Mouse (Mus musculus) right cerebral cortex, postnatal 10 days (tissue): ENCODE results near the gene Hsbp1.
"Not testable (repeated sequence)": the region's sequence is repeated elsewhere in the genome, so short reads cannot be mapped to it uniquely, and the experiment has no call there.

Experiments used
- DNase-seq, 2 experiments: peaks; one replicate each; pipeline ENCODE4 v3.0.0; 2021; ENCODE audit warnings: low spot score in 2 of 2

Hsbp1 gene

GRCm38 (mm10) chr8:119344190-119344856 is at the start of gene Hsbp1:
Gene Hsbp1, plus strand, starts transcription at chr8:119344488.
- peak; percentile 98 to 99 for DNase-seq

- peak in 1 of 2 experiments; percentile 37 for DNase-seq
Measured at GRCm38 (mm10) chr8:119295477-119295876, 48.8 kb upstream of the Hsbp1 start.

- DNase-seq = peak; percentile 49 to 55
Measured at GRCm38 (mm10) chr8:119297752-119298151, 46.5 kb upstream of the Hsbp1 start.

- DNase-seq = no peak
Measured at GRCm38 (mm10) chr8:119300335-119300734, 44.0 kb upstream of the Hsbp1 start.

DNA sequence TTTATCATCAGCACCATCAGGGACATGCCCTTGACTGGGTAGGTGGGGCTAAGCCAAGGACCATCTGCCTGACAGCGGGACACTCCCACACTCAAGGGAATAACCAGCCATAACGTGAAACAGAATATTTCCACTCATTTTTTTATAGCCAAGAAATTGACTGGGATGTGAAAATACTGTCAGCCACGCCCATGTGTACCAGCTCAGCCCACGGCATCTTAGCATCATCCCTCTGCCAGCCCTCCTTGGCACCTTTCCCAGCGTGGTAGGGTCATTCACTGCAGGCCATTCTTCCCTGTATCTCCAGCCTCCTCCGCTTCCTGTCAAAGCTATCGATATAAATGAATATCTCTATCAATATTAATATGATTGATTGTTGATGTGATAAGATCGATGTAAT is 40.1 kb upstream of the Hsbp1 start:
- peak; percentile 59 to 62 for DNase-seq

- no peak for DNase-seq
Measured at GRCm38 (mm10) chr8:119311412-119311811, 32.9 kb upstream of the Hsbp1 start.

GRCm38 (mm10) chr8:119323215-119323614 is 21.1 kb upstream of the Hsbp1 start:
- no peak for DNase-seq

DNA sequence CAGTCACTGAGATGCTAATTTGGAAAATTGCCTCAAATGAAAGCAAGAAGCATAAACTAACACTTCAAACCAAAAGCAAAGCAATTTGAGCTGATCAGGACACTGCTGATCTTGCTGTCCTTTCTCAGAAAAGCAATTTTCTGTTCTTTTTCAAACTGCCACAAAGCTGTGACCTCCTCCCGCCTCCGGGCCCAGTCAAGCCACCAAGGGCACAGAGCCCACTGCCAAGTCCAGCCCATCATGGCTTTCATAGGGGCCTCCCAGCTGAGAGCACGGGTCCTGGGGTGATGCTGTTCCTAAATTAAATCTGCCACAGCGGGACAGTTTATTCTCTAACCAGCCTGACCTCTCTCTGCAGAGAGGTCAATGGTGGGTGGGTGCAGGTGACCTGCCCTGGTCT is 4.7 kb upstream of the Hsbp1 start:
- no peak for DNase-seq

DNA sequence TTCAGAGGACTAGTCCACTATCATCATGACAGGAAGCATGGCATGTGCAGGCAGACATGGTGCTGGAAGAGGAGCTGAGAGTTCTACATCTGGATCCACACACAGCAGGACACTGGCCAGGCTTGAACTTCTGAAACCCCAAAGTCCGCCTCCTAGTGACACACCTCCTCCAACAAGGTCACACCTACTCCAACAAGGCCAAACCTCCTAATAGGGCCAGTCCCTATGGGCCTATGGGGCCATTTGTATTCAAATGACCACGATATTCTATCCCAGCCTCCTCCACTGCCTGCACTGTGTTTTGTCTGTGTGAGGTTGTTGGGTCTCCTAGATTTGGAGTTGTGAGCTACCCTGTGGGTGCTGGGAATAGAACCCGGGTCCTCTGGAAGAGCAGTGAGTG is 682 bp upstream of the Hsbp1 start:
- no peak for DNase-seq

DNA sequence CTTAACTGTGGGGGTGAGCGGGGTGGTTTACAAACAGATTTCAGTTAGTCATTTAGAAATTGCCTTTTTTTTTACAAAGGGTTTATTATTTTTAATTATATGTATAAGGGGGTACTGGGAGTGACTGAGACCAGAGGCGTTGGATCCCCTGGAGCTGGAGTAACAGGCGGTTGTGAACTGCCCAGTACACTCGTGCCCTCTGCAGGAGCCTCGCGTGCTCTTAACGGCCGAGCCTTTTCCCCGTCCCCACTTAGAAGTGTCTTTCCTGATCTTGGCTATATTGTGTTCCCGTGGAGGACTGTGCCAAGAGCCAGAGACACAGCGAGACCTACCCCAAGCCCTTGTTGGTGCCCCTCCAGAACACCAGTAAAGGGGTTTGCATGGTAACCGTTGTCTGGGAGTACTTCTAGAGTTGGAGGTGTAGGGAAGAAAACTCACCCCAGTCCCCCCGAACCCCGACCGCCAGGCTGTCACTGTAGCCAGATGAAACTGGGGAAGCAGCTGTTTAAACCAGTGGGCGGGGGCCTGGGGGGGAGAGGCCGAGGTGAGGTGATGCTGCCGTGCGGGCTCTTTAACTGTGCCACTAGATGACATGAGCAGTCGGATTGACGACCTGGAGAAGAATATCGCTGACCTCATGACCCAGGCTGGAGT is 868 bp downstream of the Hsbp1 start:
- peak; percentile 49 for DNase-seq

DNA sequence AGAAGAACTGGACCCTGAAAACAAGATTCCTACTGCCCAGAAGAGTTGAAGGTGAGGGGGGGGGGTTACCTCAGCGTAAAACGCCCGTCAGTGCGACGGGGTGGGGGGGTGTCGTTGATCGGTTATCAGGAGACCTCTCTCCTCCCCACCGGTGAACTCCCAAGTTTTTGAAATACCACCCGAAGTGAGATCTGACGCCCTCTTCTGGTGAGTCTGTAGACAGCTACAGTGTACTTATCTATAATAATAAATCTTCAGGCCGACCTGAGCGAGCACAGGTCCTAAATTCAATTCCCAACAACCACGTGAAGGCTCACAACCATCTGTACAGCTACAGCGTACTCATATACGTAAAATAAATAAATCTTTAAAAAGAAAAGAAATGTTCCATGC is 1.4 kb downstream of the Hsbp1 start:
- DNase-seq = no peak

DNA sequence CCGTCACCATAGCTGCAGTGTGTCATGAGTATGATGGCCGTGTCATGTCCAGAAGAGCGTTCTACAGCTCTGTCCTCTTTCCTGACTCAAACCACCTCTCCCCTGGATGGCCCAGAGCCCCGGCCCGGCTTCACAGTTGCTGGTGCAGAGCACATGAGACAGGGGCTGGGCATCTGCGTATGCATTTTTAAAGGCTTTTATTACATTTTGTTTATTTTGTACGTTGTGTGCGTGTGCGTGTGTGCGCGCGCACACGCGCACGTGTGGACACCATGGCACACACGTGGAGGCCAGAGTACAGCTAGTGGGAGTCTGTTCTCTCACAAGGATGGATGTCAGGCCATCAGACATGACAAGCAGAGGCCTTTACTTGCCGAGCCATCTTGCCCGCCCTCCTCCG is 7.4 kb downstream of the Hsbp1 start:
- no peak for DNase-seq

GRCm38 (mm10) chr8:119352977-119353658 is 8.8 kb downstream of the Hsbp1 start:
- no peak for DNase-seq

DNA sequence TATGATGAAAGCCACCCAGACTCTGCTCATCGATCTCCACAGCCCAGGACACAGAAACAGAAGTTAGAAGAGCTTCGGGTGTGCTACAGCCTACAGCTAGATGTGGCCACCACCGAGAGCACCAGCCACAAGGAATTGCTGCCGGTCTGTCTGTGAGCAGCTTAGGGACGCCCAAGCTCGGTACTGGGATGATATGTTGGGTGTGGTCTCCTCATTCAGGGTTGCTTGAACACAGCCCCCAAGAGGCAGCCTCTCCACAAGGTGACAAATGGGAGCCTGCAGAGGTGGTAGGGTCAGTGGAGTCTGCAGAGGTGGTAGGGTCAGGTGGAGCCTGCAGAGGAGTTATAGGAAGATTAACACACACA is 9.4 kb downstream of the Hsbp1 start:
- DNase-seq = no peak

GRCm38 (mm10) chr8:119356631-119357030 is 12.3 kb downstream of the Hsbp1 start:
- not testable (repeated sequence) for DNase-seq

GRCm38 (mm10) chr8:119358175-119358574 is 13.9 kb downstream of the Hsbp1 start:
- no peak for DNase-seq

DNA sequence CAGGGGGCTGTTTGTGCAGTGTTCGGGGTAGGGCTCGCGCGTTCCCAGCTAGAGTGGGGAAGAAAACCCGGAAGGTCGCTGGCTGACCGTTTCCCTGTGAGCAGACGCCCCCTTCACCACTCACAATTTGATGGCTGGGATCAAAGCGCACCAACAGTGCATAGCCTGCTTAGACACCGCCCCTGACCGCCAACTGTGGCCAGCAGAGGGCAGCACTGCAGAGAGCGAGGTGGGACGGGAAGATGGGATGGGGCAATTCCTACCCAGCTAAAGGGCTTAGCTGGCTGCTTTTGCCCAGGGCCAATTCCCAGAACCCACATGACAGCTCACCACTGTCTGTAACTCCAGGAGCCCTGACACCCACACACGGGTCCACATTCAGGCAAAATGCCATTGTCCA is 14.5 kb downstream of the Hsbp1 start:
- peak in 1 of 2 experiments; percentile 53 for DNase-seq

GRCm38 (mm10) chr8:119360686-119361295 is 16.5 kb downstream of the Hsbp1 start:
- no peak for DNase-seq

DNA sequence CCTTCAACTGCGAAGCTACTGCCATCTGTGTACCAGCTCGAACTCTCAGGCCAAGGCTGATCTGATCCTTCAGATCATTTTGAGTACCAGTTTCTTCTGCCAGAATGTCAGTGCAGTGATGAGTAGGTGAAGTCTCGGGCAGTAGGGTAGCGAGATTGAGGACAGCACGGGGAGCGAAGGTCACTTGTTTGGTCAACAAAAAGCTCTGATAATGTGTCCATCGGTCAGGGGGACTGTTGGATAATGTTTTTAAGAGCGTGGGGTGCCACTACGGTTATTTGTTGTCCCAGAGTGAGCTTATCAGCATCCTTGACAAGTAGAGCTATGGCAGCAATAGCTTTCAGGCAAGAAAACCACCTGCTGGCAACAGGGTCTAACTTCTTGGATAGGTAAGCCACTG is 30.4 kb downstream of the Hsbp1 start:
- DNase-seq = not testable (repeated sequence)

DNA sequence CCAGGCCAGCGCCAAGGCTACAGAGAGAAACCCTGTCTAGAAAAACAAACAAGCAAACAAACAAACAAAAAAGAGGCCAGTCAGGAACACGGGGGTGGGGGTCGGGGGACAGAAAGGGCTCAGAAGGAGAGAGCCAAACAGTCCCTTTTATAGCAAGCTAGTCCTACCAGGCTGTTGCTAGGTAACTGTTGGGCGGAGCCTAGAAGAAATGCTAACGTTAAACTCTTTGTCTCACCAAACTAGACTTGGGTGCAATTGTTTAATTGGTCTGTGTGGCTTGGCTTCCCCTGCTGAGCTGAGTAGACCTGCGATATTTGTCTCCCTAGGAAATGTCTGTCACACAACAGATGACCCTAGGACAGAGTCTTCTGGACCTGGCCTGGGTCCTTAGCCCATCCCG is 34.2 kb downstream of the Hsbp1 start:
- DNase-seq = no peak

DNA sequence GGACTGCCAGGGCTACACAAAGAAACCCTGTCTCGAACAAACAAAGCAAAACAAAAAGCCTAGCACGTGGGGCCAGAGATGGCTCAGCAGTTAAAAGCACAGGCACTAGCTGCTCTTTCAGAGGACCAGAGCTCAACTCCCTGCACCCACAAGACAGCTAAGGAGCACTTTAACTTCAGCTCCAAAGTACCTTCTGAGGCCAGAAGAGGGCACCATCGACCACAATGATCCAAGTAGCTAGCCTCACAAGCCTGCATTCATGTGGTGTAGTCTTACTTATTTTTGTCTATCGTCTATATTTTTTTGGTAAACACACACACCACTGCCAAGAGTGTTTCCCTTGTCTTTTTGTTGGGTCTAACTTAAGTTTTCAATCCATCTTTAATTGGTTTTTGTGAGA is 36.3 kb downstream of the Hsbp1 start:
- no peak for DNase-seq

- DNase-seq = peak; percentile 87
Measured at GRCm38 (mm10) chr8:119384478-119384877, 40.2 kb downstream of the Hsbp1 start.

GRCm38 (mm10) chr8:119385854-119386253 is 41.6 kb downstream of the Hsbp1 start:
- no peak for DNase-seq
